Mouse (Mus musculus) CD4-positive helper T cell, adult 2 months (primary cell): ENCODE measurements around the gene Gm9758.
"Not testable (repeated sequence)": the region's sequence is repeated elsewhere in the genome, so short reads cannot be mapped to it uniquely, and the experiment has no call there.

ENCODE experiments used
- DNase-seq: peaks from one replicate; pipeline ENCODE4 v3.0.0-alpha.2; 2012; ENCODE audit warnings: low read depth, missing footprints, low spot score

The Gm9758 gene

GRCm38 (mm10) chr5:14914799-14915198 lies at the start of gene Gm9758:
Gm9758 (minus strand) TSS chr5:14914899.
- DNase-seq, result not testable (repeated sequence)

- DNase-seq, result not testable (repeated sequence)
These were observed 49.1 kb upstream of the Gm9758 start for GRCm38 (mm10) chr5:14963821-14964220.

- not testable (repeated sequence) for DNase-seq
These were observed 46.8 kb upstream of the Gm9758 start for GRCm38 (mm10) chr5:14961502-14961901.

- not testable (repeated sequence) for DNase-seq
These were observed 41.4 kb upstream of the Gm9758 start for GRCm38 (mm10) chr5:14955928-14956706.

- DNase-seq, result not testable (repeated sequence)
These were observed 38.9 kb upstream of the Gm9758 start for GRCm38 (mm10) chr5:14953587-14953986.

GRCm38 (mm10) chr5:14952749-14953148 lies 38.0 kb upstream of the Gm9758 start:
- DNase-seq, result not testable (repeated sequence)

GRCm38 (mm10) chr5:14951822-14952221 lies 37.1 kb upstream of the Gm9758 start:
- not testable (repeated sequence) for DNase-seq

- DNase-seq, result not testable (repeated sequence)
These were observed 32.9 kb upstream of the Gm9758 start for GRCm38 (mm10) chr5:14947482-14948198.

- DNase-seq, result not testable (repeated sequence)
These were observed 30.8 kb upstream of the Gm9758 start for GRCm38 (mm10) chr5:14945524-14945923.

GRCm38 (mm10) chr5:14941043-14941442 lies 26.3 kb upstream of the Gm9758 start:
- not testable (repeated sequence) for DNase-seq

GRCm38 (mm10) chr5:14938329-14938728 lies 23.6 kb upstream of the Gm9758 start, which contains the start of gene Speer4e:
Speer4e (minus strand) TSS chr5:14938429.
- DNase-seq, result not testable (repeated sequence)

- not testable (repeated sequence) for DNase-seq
These were observed 19.0 kb upstream of the Gm9758 start for GRCm38 (mm10) chr5:14933721-14934120.

- DNase-seq, result not testable (repeated sequence)
These were observed 12.3 kb upstream of the Gm9758 start for GRCm38 (mm10) chr5:14927047-14927446.

GRCm38 (mm10) chr5:14914361-14914760 lies 338 bp downstream of the Gm9758 start:
- not testable (repeated sequence) for DNase-seq

GRCm38 (mm10) chr5:14903539-14903938 lies 11.2 kb downstream of the Gm9758 start:
- DNase-seq, result peak; percentile 7

GRCm38 (mm10) chr5:14892242-14892641 lies 22.5 kb downstream of the Gm9758 start:
- DNase-seq, result no peak

- DNase-seq, result not testable (repeated sequence)
These were observed 29.4 kb downstream of the Gm9758 start for GRCm38 (mm10) chr5:14885291-14885690.
